Mouse (Mus musculus) naive thymus-derived CD4-positive, alpha-beta T cell, adult 5 months (primary cell): ENCODE measurements around the gene Rhbdl1. TPM values are rescaled to one million over a fixed set of nuclear protein-coding genes. Genes with fewer than 3 reads are reported as not detected.

ENCODE experiments used
- polyA plus RNA-seq: library from polyadenylated mRNA; unstranded; fragments of 100-300 nt; shearing (Covaris generic); gene quantifications from one replicate; pipeline ENCODE4 v1.2.1, GENCODE M21; 2017

Gene Rhbdl1
- 0.98 TPM for polyA plus RNA-seq

DNA sequence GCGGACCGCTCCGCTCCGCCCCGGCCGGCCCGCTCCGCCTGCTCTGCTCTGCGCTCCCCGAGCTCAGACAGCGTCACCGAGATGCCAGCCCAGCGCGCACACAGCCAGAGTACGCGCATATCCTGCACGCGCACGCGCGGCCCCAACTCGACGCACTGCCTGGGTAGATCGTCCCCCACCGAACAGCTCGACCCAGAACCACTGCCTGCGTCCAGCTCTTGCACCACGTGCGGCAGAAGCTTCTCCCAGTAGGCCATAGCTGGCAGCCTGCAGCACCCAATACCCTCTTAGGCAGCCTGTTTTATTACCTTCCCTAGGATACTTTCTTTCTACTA lies at the start of gene Rhbdl1:
Gene Rhbdl1 (minus strand): TSS at position 220 of the 335 bp plus-strand sequence.

DNA sequence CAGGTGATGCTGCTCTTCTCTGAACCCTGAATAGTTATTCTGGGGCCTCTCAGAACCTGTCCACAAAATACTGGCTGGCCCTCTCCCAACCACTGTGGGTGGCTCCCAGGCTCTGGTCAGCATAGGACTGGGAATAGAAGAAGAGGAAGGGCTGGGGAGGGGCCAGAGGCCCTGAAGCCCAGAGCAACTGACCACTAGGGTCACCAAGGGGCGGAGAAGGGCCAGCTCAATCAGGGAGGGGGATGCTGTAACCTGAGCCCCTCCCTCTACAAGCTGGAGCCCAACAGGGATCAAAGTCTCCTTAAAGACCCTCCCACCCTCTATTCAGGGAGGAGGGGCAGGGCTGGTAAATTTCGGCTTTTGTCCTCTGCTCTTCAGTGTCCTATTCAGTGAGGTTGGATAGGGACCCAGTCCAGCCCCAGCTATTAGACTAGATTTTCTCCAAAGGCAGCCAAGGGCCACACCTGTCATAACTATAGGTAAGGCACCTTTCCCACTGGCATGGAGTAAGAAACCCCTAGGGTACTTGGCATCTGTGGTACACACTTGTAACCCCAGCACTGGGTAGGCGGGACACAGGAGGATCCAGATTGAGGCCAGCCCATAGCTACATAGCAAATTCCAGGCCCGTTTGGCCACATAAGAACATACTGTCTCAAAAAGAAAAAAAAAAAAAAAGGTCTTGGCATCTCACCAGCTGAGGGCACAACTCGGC lies 43.3 kb upstream of the Rhbdl1 start, which contains the start of gene Wfikkn1:
Gene Wfikkn1 (minus strand): TSS at position 663 of the 715 bp plus-strand sequence.

DNA sequence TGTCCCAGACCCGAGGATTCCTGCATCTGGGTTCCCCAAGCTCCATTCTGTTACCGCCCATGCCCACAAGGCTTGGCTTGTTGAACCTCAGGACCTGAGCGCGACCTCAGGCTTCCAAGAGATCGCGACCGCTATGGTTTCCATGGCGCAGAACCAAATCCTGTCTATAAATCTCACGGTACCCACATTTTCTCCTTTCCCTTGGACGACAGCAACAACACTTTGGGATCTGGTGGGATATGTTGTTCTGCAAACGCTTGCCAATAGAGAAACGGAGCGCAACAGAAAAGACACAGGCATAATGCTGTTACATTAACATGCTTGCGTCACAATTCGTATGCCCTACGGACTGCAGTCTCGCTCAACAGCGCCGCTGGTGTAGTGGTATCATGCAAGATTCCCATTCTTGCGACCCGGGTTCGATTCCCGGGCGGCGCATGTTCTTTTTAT lies 37.7 kb upstream of the Rhbdl1 start, which contains the start of gene Mettl26:
Gene Mettl26 (plus strand): TSS at position 354 of the 450 bp plus-strand sequence.

DNA sequence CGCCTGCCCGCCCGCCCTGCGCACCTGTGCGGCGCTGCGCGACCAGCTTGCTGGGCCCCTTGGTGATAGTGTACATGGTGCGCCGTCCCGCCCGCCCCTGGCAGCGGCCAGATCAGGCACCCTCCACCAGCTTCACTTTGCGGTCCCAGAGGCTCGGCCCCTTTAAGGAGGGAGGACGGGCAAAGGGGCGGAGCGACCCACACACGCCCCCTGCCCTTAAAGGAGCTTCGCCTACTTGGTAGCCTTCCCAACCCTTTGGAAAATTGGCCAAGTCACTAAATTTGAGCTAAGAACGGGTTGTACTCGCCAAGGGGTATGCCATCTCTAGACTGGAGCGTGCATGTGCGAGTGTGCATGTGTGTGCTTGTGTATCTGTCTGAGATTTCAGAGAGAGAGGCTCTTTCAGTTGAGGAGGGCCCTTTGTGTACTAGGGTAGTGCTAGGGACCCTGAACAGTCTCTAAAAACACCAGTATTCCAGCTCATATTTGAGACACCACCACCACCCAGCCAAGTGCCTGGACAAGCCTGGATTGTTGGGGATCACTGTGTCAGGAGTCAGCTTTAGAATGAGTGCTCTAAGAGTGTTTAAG lies 31.6 kb upstream of the Rhbdl1 start, which contains the start of gene Mcrip2:
Gene Mcrip2 (minus strand): TSS at position 164 of the 591 bp plus-strand sequence.

DNA sequence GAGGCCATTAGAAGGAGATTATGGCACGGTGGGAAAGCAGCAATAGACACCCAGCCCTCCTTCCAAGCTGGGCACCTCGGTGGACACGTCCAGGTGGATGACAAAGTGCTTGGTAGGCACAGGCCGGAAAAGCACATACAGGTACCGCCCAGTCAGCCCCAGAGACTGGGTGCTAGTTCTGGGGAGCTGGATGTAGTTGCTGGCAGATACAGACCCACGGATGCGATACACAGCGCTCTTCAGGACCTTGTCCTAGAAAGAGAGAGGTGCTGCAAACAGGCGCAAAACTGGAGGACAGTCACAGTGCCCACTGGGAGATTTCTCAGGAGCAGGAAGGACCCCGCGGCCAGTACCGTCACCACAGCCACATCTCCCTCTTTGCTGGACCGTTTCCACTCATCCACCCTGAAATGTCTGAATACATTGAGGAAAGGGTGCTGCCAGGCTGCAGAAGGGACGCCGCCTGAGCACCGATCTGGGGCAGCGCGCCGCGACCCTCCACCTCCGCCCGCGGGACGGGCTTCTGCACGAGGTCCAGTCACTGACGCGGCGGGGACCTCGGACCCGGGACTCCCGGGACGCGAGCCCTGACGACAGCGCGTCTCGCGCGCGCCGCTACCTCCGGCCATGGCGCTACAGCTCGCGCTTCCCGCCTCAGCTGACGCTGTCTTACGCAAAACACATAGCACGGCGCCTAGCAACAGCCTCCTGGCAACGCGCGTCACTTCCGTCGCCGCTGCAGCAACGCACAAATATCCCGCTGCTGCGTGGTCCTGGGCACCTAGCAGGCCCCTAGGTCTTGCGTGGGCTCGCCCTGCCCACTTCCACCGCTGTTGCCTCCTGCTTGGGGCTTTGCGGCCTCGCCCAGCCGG lies 24.0 kb upstream of the Rhbdl1 start, which contains the start of gene Wdr90:
Gene Wdr90 (minus strand): TSS at position 670 of the 872 bp plus-strand sequence.

DNA sequence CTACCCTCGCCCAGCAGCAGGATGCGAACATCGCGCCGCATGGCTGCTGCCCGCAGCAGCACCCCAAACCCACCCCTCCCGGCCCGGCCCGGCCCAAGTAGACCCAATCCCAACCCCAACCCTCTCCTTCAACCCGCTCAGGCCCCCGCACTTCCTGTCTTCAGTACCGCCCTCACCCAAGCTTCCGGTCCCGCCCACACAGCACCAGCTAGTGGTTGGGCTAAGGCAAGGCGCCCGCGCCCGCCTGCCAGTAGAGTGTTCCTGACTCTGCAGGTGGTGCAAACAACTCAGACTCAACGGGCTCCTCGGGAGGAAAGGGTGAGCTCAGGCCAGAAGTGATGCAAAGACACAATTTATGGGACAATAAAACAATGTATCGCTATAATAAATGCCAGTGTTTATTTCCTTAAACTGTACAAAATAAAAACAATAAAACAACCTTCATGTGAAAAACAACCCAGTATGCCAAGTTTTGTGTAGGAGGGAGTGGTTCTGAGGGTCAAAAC lies 7.4 kb upstream of the Rhbdl1 start, which contains the start of gene Rhot2:
Gene Rhot2 (minus strand): TSS at position 456 of the 506 bp plus-strand sequence.

DNA sequence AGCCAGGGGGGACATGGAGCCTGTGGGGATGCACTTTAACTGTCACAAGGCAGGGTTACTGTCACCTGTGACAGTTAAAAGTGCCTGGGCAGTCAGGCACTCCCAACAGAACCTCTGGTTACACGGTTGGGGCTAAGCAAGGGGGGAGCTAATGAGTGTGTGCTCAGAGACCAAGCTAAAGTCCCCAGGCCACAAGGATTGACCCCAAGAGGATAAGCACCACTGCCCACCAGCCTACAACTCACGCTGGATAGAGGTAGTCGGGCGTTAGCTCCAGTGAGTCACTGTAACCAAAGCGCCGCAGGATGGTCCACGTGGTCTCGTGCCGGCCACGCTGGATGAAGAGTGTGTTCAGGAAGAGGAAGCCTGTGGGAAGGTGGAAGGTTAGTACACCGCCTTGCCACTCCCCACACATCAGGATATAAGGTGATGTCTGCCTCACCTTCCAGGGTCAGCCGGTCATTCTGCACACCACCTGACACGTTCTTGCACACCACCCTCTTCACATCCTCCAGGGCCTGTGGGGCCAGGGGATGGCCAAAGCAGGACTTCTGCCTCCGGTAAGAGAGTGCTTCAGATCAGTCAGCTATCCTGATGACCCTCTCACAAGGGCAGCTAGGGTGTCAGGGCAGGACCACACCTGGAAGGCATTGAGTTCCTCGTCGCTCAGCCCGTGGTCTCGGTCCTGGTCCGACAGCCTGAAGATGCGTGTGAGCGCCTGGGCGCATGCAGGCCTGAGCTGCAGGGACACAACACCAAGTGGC lies 4.2 kb upstream of the Rhbdl1 start, which contains the start of gene Gm20683:
Gene Gm20683 (minus strand): TSS at position 647 of the 764 bp plus-strand sequence.

DNA sequence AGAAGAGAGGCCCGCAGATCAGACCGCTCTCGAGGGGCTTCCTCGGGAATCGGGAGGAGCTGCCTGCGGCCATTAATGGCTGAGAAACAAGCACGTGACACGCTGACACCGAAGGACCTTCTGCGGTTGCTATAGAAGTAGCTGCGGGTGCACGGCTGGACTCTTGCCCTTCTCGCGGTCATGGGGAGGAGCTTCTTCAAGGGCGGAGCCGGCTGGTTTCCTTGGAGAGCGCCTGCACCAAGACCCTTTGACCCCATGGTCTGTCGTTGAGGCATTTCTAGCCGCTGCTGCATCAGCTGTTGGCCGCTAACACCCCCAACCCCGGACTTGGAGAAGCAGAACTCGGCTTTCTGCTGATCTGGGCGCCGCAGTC lies 3.8 kb downstream of the Rhbdl1 start, which contains the start of gene Stub1:
Gene Stub1 (minus strand): TSS at position 114 of the 373 bp plus-strand sequence.

DNA sequence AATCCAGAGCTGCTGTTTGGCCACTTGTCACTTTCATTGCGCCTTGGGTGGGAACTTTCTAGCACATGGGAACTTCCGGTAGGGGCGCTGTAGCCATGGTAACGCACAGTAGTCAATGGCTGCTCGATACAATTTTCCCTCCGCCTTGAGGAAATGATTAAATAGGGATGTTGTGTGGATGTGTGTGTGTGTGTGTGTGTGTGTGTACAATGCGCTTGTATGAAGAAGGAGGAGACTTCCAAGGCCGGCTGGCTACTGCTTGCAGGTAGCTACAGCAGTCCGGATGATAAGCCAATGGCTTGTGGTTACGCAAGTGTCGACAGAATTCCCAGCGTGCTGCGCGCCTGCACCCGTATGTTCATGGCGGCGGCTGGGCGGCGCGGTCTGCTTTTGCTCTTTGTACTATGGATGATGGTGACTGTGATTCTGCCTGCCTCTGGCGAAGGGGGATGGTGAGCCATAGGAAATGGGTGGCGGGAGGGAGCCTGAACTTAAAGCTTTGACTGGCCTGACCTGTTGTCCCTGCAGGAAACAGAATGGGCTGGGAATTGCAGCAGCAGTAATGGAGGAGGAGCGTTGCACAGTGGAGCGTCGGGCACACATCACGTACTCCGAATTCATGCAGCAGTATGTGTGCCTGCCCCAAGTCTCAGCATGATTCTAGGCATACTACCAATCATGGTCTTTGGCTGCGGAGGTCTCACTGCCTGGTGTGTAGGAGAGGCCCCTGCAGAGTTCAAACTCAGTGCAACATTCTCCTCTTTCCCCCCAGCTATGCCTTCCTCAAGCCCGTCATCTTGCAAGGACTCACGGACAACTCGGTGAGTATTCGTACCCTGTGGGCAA lies 8.2 kb downstream of the Rhbdl1 start, which contains the start of gene Jmjd8:
Gene Jmjd8 (plus strand): TSS at position 156 of the 846 bp plus-strand sequence.

DNA sequence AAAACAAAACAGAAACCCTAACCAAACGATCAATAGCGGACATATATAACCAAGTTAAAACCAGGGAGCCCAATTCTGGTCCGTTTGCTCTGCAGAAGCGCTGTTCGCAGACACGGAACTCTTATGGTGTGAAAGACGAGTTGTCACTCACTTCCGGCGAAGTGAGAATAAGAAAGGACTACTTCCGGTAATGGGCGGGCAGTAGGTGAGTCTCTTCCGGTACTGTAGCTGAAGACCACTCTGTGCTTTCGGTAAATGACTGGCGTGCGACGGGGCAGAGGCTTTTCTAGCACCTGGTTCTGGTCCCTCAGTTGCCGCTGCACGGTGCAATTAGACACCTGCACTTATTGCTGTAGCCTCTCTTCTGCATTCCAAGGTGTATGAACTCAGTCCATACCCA lies 13.6 kb downstream of the Rhbdl1 start, which contains the start of gene Wdr24:
Gene Wdr24 (plus strand): TSS at position 176 of the 400 bp plus-strand sequence.

DNA sequence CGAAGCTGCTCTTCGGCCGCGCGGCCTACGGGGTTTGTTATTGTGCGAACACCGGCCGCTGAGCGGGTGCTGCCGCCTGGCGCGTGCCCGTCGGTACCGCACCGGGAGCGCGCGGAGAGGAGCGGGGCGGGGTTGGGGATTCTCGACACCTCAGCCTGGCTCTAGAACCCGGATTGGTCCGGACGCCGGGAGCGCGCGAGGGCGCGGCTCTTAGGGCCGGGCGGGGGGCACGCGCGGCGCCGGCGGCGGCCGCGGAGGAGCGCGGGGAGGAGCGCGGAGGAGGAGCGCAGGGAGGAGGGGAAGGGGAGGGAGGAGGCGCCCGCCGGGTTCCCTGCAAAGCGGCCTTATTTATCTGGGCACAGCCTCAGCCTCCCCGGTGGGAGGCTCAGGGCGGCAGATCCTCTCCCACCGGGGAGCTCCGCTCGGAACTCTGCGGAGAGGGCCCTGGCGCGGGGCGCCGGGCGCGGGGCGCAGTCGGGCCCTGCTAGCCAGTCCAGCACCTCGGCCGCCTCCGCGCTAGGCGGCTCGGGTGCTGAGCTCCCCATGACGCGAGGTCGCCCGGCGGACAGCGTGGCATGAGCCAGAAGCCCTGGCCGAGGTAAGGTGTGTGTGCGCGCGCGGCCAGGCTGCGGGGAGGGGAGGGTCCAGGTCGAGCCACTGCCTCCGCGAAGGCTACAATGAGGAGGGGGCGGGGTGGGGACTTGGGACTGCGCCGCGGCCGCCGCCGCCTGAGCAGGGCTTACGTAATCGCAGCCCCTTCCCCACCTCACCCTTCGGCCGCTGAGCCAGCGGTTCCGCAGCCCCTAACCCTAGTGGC lies 28.1 kb downstream of the Rhbdl1 start, which contains the start of gene Fbxl16:
Gene Fbxl16 (plus strand): TSS at position 297 of the 817 bp plus-strand sequence.

DNA sequence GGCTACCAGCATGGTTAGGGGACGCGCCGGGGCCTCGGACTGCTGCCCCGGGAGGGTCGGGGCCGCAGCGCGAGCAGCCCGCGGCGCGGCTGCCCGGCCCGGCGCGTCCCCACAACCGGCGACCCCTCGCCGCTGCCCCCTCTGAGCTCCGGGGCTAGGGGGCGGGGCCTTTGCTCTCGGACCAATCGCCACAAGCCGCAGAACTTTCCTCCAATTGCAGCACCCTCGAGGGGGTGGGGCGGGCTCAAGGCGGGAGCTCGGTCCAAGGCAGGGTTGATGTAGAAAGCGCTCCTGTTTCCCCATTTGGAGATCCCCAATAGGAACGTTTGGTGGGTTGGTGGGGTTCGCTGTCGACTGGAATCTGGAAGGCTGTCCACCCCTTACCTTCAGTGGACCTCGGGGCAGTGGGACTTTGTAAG lies 40.1 kb downstream of the Rhbdl1 start, which contains the start of gene Metrn:
Gene Metrn (minus strand): TSS at position 186 of the 419 bp plus-strand sequence.

DNA sequence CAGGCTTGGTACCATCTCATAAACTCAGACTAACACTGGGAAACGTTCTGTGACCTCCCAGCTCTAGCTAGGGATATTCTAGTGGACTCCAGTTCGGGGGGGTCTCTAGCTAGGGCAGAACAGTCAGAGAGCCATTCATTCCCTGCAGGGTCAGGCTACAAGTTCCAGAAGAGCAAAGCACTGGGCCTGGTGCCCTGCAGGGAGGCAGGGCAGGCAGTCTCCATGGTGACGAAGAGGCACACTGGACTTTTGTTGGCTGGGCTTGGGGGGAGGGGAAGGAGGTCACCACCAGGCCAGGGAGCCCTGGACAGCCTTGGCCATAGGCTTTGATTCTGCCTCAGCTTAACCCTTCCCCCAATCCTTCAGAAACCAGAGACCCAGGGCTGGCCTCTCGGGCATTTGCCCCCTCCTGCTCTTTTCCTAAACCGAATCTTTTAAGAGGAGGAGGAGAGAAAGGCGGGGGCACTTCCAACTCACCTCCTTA lies 41.4 kb downstream of the Rhbdl1 start, which contains the start of gene AC134908.4:
Gene AC134908.4 (minus strand): TSS at position 51 of the 484 bp plus-strand sequence.

DNA sequence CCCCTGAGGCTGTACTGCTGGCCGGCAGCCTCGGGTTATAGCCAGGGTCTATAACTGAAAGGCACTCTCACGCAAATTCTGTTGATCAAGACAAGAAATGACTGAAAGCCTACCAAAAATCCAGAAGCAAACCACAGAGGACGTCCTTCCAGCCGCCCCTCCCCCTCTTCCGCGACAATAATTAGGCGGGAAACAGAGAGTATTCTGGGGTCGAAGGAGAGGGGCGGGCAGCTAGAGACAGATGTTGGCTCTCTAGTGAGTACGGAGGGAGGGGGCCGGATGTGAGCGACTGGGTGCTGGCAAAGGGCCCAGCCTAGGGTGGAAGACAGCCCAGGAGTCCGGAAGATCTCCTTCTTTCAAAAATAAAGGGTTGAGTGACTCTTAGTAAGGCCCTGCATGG lies 44.5 kb downstream of the Rhbdl1 start, which contains the start of gene Fam173a:
Gene Fam173a (minus strand): TSS at position 287 of the 400 bp plus-strand sequence.

DNA sequence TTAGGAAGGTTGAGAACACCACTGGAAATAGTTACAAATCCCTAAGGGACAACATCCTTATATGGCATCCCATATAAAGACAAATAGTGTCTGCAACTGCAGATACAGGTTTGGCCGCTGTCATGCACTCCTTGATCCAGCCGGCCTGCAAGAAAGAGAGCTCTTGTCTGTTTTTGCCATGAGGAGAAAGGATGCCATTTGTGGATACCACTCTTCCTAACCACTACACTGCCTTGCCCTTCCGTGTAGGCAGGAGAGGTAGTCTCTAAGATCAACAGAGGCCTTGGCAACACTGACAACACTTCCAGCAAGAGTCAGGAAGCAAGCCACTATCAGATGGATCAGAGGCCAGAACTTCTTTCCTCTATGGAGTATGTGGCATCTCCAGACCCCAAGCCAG lies 50.8 kb downstream of the Rhbdl1 start, which contains the start of gene Ccdc78:
Gene Ccdc78 (plus strand): TSS at position 301 of the 400 bp plus-strand sequence.

DNA sequence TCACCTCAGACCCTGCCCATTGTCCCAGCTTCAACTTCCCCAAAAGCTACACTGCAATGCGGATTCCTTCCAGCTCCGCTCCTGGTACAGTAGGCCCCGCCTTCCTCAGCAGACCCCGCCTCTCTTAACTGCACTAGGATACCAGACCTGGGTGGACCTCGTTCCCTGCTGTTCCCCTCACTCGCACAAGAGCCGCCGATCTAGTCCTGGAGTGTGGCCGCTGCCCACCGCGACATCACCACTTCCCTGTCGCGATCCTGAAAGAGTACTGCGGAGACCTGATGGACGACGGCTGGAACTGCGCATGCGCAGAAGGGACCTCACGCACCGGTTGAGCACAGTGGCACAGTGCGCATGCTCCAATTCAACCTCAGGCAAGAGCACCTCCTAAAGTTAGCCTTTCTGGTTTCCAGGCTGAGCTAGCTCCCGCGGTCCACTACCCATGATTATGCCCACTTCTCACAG lies 51.8 kb downstream of the Rhbdl1 start, which contains the start of gene Haghl:
Gene Haghl (minus strand): TSS at position 393 of the 465 bp plus-strand sequence.

